Mouse (Mus musculus): ENCODE results near the gene Serpina12. TPM values are rescaled to one million over a fixed set of nuclear protein-coding genes. Genes with fewer than 3 reads are reported as not detected.

The Serpina12 gene
- polyA plus RNA-seq (2015; fragmentation: Nextera tagmentation; extraction: Ambion mirVana), result not detected in 2 replicates

DNA sequence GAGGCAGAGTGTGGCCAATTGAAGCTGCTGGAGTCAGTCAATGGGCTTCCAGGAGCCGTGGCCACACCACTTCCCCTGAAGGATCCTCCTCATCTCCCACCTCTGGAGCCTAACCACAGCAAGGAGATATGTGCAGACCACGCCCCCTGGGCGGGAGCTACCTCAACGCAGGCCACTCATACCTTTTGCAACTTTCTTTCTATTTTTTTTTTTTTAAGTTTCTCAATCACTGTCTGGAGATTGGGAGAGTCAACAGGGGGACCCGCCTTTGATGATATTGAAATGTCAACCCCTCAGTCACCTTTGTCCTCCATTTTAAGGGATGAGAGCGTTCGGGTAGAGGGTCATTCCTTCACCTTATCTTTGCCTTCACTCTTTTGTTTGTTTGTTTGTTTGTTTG is at the start of gene Serpina12:
Gene Serpina12, minus strand, starts transcription at position 101 of the 400 bp plus-strand sequence.
- Histone ChIP-seq H3K9ac (ENCODE audit: low read depth, low read length) (no peak within 1 kb of the TSS), H3K27ac (ENCODE audit: low read depth, low read length) (no peak within 1 kb of the TSS), H3K9me3 (ENCODE audit: control insufficient read depth) (no peaks in the 10 kb centered on the region), H3K4me3 (ENCODE audit: low read depth, low read length) (no peak within 1 kb of the TSS), H3K4me1 (replicated peaks; ENCODE audit: control insufficient read depth, insufficient read depth, low read length) (no peaks in the 10 kb centered on the region), H3K36me3 (ENCODE audit: control insufficient read depth, insufficient read depth) (no peaks in the 10 kb centered on the region), H3K4me2 (replicated peaks; ENCODE audit: low read depth) (no peak within 1 kb of the TSS), H3K27me3 (replicated peaks; ENCODE audit: control insufficient read depth, insufficient read depth, low read length) (no peaks in the 10 kb centered on the region)
- 74% methylated on average over 7 of the region's 7 CpGs for WGBS
- ATAC-seq, result no peak
- TF ChIP-seq CTCF (IDR thresholded peaks at IDR 0.05; ENCODE audit: low read depth), result no peak

DNA sequence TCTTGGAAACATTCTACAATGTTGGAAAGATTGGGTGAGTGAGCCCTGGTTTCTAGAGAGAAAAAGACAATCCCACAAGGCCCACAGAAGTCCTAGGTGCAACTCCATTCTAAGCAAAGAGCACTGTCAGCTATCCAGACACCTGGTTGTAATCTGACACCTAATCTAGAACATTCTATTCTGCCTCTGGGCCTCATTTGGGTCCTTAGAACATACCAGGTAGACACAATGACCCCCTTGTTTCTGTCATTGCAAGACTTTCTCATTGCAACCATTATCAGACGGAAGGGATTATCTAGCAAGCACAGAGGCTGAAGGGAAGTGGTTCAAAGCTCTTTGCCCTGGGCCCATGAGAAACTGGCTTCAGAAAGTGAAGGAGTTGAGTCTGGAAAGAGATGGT is 47.1 kb upstream of the Serpina12 start:
- no peak for TF ChIP-seq CTCF (IDR thresholded peaks at IDR 0.05; ENCODE audit: low read depth)

DNA sequence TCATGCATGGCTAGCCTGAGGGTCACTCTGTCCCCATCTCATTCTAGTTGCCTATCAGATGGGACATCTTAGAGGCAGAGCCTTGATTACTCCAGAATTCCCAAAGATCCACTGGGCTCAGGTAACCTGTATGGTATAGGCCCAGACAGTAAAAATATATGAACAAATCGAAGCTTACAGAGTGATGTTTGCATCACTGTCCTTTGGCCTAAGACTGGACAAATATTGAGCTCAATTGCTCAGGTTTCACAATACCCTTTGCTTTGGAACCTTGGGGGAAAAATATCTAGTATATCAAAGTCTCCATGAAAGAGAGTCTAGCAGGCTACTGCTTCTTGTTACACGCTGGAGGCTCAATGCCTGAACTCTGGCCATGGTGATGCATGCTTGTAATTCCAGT is 45.9 kb upstream of the Serpina12 start:
- Histone ChIP-seq H3K4me2 (replicated peaks; ENCODE audit: low read depth) (no peak overlapping the region), H3K4me3 (ENCODE audit: low read depth, low read length) (no peak overlapping the region), H3K4me1 (replicated peaks; ENCODE audit: control insufficient read depth, insufficient read depth, low read length) (no peaks in the 10 kb centered on the region), H3K27ac (ENCODE audit: low read depth, low read length) (no peak overlapping the region), H3K36me3 (ENCODE audit: control insufficient read depth, insufficient read depth) (no peaks in the 10 kb centered on the region), H3K27me3 (replicated peaks; ENCODE audit: control insufficient read depth, insufficient read depth, low read length) (no peaks in the 10 kb centered on the region), H3K9ac (ENCODE audit: low read depth, low read length) (no peak overlapping the region), H3K9me3 (ENCODE audit: control insufficient read depth) (no peaks in the 10 kb centered on the region)
- WGBS, result 81% methylated on average over 2 of the region's 2 CpGs
- no peak for TF ChIP-seq CTCF (IDR thresholded peaks at IDR 0.05; ENCODE audit: low read depth)
- ATAC-seq, result no peak

More for the DNA sequence above, 47.1 kb upstream of the Serpina12 start:
- H3K27ac ChIP-seq (ENCODE audit: low read depth, low read length), result no peak overlapping the region
- no peak for ATAC-seq
- no peaks in the 10 kb centered on the region for H3K36me3 ChIP-seq (ENCODE audit: control insufficient read depth, insufficient read depth)
- no peaks in the 10 kb centered on the region for H3K4me1 ChIP-seq (replicated peaks; ENCODE audit: control insufficient read depth, insufficient read depth, low read length)
- 52% methylated on average over 1 of the region's 1 CpGs for WGBS
- H3K9me3 ChIP-seq (ENCODE audit: control insufficient read depth), result no peaks in the 10 kb centered on the region
- no peak overlapping the region for H3K4me2 ChIP-seq (replicated peaks; ENCODE audit: low read depth)
- no peak overlapping the region for H3K9ac ChIP-seq (ENCODE audit: low read depth, low read length)
- H3K27me3 ChIP-seq (replicated peaks; ENCODE audit: control insufficient read depth, insufficient read depth, low read length), result no peaks in the 10 kb centered on the region
- H3K4me3 ChIP-seq (ENCODE audit: low read depth, low read length), result no peak overlapping the region

DNA sequence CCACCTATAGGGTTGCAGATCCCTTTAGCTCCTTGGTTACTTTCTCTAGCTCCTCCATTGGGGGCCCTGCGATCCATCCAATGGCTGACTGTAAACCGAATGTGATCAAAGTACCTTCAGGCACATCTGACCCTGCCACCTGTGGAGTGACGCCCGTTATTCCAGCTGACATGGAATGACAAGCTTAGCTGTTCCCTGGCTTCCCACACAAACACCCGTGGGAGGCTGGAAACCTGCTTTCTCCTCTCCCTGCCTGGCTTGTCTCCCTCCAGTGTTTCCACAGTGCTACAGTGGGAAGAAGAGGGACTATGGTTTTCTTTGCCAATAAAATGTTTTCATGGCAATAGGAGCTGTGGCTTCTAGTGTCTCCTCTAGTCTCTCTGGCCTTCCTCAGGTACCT is 28.0 kb upstream of the Serpina12 start:
- TF ChIP-seq CTCF (IDR thresholded peaks at IDR 0.05; ENCODE audit: low read depth), result no peak
- Histone ChIP-seq H3K36me3 (ENCODE audit: control insufficient read depth, insufficient read depth) (no peaks in the 10 kb centered on the region), H3K27ac (ENCODE audit: low read depth, low read length) (no peak overlapping the region), H3K4me1 (replicated peaks; ENCODE audit: control insufficient read depth, insufficient read depth, low read length) (no peaks in the 10 kb centered on the region), H3K4me3 (ENCODE audit: low read depth, low read length) (no peak overlapping the region), H3K9ac (ENCODE audit: low read depth, low read length) (no peak overlapping the region), H3K9me3 (ENCODE audit: control insufficient read depth) (no peaks in the 10 kb centered on the region), H3K4me2 (replicated peaks; ENCODE audit: low read depth) (no peak overlapping the region), H3K27me3 (replicated peaks; ENCODE audit: control insufficient read depth, insufficient read depth, low read length) (no peaks in the 10 kb centered on the region)
- no peak for ATAC-seq
- 62% methylated on average over 5 of the region's 5 CpGs for WGBS

DNA sequence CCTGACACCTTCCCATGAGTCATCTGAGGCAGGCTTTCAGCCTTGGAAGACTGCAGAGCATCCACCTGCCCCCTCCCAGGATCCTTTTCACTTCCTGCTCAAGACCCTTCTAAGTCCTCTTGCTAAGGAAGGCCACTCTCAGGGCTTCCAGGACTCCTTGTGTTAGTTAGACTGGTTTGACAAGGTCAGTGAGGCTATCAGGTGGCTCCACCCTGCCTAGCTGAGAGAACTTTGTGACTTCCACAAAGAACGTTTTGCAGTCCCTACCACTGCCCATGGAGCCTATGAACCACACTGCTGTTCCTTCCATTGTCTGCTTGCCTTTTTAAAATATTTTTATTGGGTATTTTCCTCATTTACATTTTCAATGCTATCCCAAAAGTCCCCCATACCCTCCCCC is 27.5 kb upstream of the Serpina12 start:
- no peak overlapping the region for H3K27ac ChIP-seq (ENCODE audit: low read depth, low read length)
- ATAC-seq, result no peak
- TF ChIP-seq CTCF (IDR thresholded peaks at IDR 0.05; ENCODE audit: low read depth), result no peak
- H3K9me3 ChIP-seq (ENCODE audit: control insufficient read depth), result no peaks in the 10 kb centered on the region
- no peak overlapping the region for H3K9ac ChIP-seq (ENCODE audit: low read depth, low read length)
- no peaks in the 10 kb centered on the region for H3K36me3 ChIP-seq (ENCODE audit: control insufficient read depth, insufficient read depth)
- no peaks in the 10 kb centered on the region for H3K27me3 ChIP-seq (replicated peaks; ENCODE audit: control insufficient read depth, insufficient read depth, low read length)
- no peaks in the 10 kb centered on the region for H3K4me1 ChIP-seq (replicated peaks; ENCODE audit: control insufficient read depth, insufficient read depth, low read length)
- WGBS, result 5% methylated on average over 1 of the region's 1 CpGs
- H3K4me2 ChIP-seq (replicated peaks; ENCODE audit: low read depth), result no peak overlapping the region
- H3K4me3 ChIP-seq (ENCODE audit: low read depth, low read length), result no peak overlapping the region

DNA sequence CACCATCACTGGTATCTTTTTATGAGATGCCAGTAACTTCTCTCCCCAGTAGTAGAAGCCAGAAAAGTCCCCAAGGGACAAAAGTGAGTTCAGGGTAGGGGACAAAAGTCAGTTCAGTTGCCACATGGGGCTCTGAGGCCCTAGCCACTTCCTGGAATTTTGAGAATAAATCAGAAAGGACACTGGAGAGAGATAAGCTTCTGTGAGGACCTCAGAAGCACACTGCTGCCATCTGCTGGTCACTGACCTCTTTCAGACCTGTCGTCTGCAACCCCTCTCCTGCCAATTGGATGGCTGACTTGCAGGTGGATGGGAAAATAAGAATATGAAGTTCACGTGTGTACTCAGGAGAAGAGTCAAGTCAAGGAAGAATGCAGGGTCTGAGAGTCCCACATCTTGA is 25.4 kb upstream of the Serpina12 start:
- H3K4me1 ChIP-seq (replicated peaks; ENCODE audit: control insufficient read depth, insufficient read depth, low read length), result no peaks in the 10 kb centered on the region
- ATAC-seq, result peak; percentile 60
- no peak overlapping the region for H3K4me2 ChIP-seq (replicated peaks; ENCODE audit: low read depth)
- no peaks in the 10 kb centered on the region for H3K36me3 ChIP-seq (ENCODE audit: control insufficient read depth, insufficient read depth)
- H3K27ac ChIP-seq (ENCODE audit: low read depth, low read length), result no peak overlapping the region
- no peaks in the 10 kb centered on the region for H3K27me3 ChIP-seq (replicated peaks; ENCODE audit: control insufficient read depth, insufficient read depth, low read length)
- H3K4me3 ChIP-seq (ENCODE audit: low read depth, low read length), result no peak overlapping the region
- 11% methylated on average over 2 of the region's 2 CpGs for WGBS
- TF ChIP-seq CTCF (IDR thresholded peaks at IDR 0.05; ENCODE audit: low read depth), result peak; percentile 90
- H3K9me3 ChIP-seq (ENCODE audit: control insufficient read depth), result no peaks in the 10 kb centered on the region
- no peak overlapping the region for H3K9ac ChIP-seq (ENCODE audit: low read depth, low read length)

DNA sequence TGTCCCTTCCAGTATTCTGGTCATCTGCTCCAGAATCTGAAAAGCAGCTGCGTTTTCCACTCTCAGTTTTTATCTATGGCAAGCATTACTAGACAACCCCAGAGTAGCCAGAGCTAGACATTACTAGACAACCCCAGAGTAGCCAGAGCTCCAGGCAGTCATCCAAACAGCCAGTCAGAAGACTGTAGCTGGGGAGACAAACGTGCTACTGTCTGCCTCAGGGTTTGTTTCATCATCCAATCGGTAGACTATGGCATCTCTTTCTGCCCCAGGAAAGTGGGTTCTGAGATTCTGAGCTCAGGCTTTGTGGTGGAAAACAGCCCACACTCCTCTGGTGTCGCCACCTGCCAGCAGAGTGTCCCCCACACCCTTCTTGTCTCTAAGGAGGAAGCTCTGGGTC is 23.3 kb upstream of the Serpina12 start:
- Histone ChIP-seq H3K27me3 (replicated peaks; ENCODE audit: control insufficient read depth, insufficient read depth, low read length) (no peaks in the 10 kb centered on the region), H3K9me3 (ENCODE audit: control insufficient read depth) (no peaks in the 10 kb centered on the region), H3K4me2 (replicated peaks; ENCODE audit: low read depth) (peak overlapping the region; percentile 40), H3K9ac (ENCODE audit: low read depth, low read length) (no peak overlapping the region), H3K4me1 (replicated peaks; ENCODE audit: control insufficient read depth, insufficient read depth, low read length) (no peaks in the 10 kb centered on the region), H3K36me3 (ENCODE audit: control insufficient read depth, insufficient read depth) (no peaks in the 10 kb centered on the region), H3K4me3 (ENCODE audit: low read depth, low read length) (no peak overlapping the region), H3K27ac (ENCODE audit: low read depth, low read length) (no peak overlapping the region)
- TF ChIP-seq CTCF (IDR thresholded peaks at IDR 0.05; ENCODE audit: low read depth), result no peak
- ATAC-seq, result no peak
- WGBS, result 36% methylated on average over 4 of the region's 4 CpGs
